Mouse (Mus musculus) lung, adult 2 months (tissue): Measurements from ENCODE around the gene Mettl23.

Experiments used
- CTCF ChIP-seq: fragments of 200-500 bp; IDR thresholded peaks from 2 replicates; pipeline ENCODE4 v1.5.1; 2011; ENCODE audit warnings: mild to moderate bottlenecking, low read length, control low read depth; ENCODE audit not compliant: insufficient read depth
- POLR2A ChIP-seq: fragments of 200-500 bp; IDR thresholded peaks from 2 replicates; pipeline ENCODE4 v1.6.1; 2011; ENCODE audit warnings: low read depth, mild to moderate bottlenecking, control low read depth, low read length, borderline replicate concordance; ENCODE audit errors: extremely low read depth

GRCm38 (mm10) chr11:116832172-116832685 lies 10.8 kb upstream of the Mettl23 start:
- TF ChIP-seq POLR2A: no peak
- no peak for TF ChIP-seq CTCF
